Mouse (Mus musculus): ENCODE measurements around the gene Ambra1.

Gene Ambra1

DNA sequence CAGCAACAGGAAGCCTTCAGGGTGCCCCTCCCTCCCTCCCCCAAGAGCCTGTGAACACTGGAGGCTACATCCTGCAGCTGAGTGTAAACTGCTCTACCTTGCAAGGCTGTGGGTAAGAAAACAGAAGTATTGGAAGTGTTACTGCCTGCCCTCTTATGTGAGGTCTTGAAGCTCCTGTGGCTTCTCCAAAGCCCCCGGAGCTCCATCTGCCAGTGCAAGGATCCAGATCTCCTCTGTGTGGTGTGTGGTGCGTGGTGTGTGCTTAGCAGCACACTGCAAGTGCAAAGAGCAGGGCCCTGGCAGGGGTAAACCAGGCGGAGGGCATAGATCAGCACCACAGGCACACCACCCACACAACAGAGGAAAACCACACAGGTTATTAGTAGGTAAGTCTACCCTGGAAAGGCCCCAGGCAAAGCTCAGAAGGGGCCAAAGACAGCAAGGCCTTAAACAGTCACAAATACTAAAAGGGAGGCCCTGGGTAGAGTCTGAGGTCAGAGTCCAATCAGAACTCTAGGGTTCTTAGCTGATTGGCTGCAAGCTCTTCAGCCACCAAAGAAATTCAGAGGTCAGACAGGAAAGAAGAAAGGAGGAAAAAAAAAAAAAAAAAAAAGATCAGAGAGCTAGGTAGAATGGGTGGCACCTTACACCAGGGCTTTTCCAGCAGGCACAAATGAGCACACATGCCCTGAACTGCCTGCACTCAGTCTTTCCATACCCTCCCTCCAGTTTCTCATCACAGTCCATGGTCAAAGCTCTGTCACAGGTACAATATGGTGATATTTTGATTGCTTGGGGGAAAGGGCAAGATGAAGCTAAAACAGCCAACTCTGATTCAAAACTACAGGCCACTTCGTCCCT lies 232.2 kb downstream of the Ambra1 start:
- DNase-seq = peak; percentile 65 to 69

- DNase-seq = peak in 1 of 2 experiments; percentile 66
Measured at GRCm38 (mm10) chr2:91962864-91963401, 233.0 kb downstream of the Ambra1 start.

- DNase-seq = peak; percentile 95 to 99
Measured at GRCm38 (mm10) chr2:91963443-91963932, 233.6 kb downstream of the Ambra1 start.

GRCm38 (mm10) chr2:91964610-91965204 lies 234.8 kb downstream of the Ambra1 start:
- no peak for DNase-seq

DNA sequence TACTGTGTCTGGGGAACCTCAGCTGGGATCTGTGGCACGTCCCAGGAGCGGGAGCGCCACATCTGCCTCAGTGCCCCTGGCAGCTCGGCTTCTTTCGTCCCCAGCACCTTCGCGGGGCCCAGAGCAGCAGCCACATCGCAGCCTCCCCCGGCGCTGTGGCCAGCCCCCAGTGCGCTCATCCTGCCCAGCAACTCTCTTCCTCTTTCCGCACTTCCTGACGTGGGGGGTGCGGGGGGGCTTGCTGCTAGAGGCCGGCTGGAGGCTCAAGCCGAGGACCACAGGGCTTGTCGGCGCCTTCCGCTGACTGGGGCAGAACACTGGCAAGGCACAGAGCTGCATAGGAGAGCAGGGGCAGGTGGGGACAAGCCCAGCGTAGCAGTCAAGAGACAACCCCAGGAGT lies 235.5 kb downstream of the Ambra1 start:
- DNase-seq = peak; percentile 85 to 91

GRCm38 (mm10) chr2:91966367-91966766 lies 236.4 kb downstream of the Ambra1 start:
- no peak for DNase-seq

DNA sequence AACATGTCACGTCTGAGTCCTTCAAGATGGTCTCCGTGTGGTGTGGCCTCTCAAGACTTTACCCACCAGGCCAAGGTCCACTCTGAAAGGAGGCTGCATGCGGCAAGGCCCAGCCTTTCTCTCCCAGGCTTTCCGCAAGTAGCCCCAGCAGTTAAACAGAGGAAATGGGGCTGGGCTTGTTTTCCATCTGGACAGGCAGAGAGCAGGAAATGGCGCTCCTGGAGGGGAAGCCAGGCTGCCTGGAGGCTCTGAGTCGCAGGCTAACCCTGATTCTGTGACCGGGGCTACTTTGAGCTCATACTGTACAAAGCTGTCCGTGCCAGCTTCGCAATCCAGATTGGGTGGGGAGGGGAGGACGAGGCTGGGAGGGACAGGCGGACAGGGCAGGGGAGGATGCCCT lies 238.0 kb downstream of the Ambra1 start:
- peak; percentile 66 to 68 for DNase-seq
